Mouse (Mus musculus) 416B (cell line): ENCODE measurements around the gene Ak5.

Source experiments
- DNase-seq: peaks from one replicate; pipeline ENCODE4 v3.0.0; 2011; ENCODE audit warnings: low read depth

Gene Ak5

GRCm38 (mm10) chr3:152428925-152429324 is 239.2 kb downstream of the Ak5 start:
- DNase-seq = no peak
